Mouse (Mus musculus) hindbrain, embryonic 14.5 days (tissue): ENCODE measurements at regions not wholly inside any gene's neighbourhood (a gene's known extent, or its start where the extent isn't known, plus 50 kb on each side); places are given as distances from the start of the nearest gene placed in this dataset.

Experiments
- ATAC-seq: fragments of 200-750 bp; cut with Nextera tagmentation; 2 replicates; pipeline ENCODE4 v1.8.0; 2017; ENCODE audit warnings: moderate number of reproducible peaks, mild to moderate bottlenecking, moderate TSS enrichment, moderate library complexity; ENCODE audit not compliant: low FRiP score
- DNase-seq: peaks from one replicate; pipeline ENCODE4 v3.0.0-alpha.2; 2015; ENCODE audit warnings: low spot score
- H3K27ac ChIP-seq: fragments of 300-500 bp; sonication (generic); 2 replicates; pipeline ENCODE4 v1.5.1; 2014; ENCODE audit warnings: mild to moderate bottlenecking, moderate library complexity
- H3K27me3 ChIP-seq: fragments of 300-500 bp; sonication (generic); 2 replicates; pipeline ENCODE4 v1.6.1; 2014; ENCODE audit warnings: mild to moderate bottlenecking, low read length, mixed read lengths; ENCODE audit not compliant: control insufficient read depth, insufficient read depth
- H3K36me3 ChIP-seq: fragments of 300-500 bp; sonication (generic); replicated peaks from 2 replicates; pipeline ENCODE4 v1.6.1; 2014; ENCODE audit not compliant: control insufficient read depth, insufficient read depth
- H3K4me1 ChIP-seq: fragments of 300-500 bp; sonication (generic); replicated peaks from 2 replicates; pipeline ENCODE4 v1.6.1; 2014; ENCODE audit warnings: antibody characterized with exemption, low read length, mixed read lengths; ENCODE audit not compliant: control insufficient read depth, insufficient read depth
- H3K4me2 ChIP-seq: fragments of 300-500 bp; sonication (generic); replicated peaks from 2 replicates; pipeline ENCODE4 v1.6.1; 2014; ENCODE audit warnings: mild to moderate bottlenecking, moderate library complexity
- H3K4me3 ChIP-seq: fragments of 300-500 bp; sonication (generic); replicated peaks from 2 replicates; pipeline ENCODE4 v1.5.1; 2014; ENCODE audit warnings: mild to moderate bottlenecking, low read length
- H3K9ac ChIP-seq: fragments of 300-500 bp; sonication (generic); 2 replicates; pipeline ENCODE4 v1.6.1; 2014
- H3K9me3 ChIP-seq: fragments of 300-500 bp; sonication (generic); 2 replicates; pipeline ENCODE4 v1.6.1; 2016; ENCODE audit warnings: low read length; ENCODE audit not compliant: control insufficient read depth
- whole genome bisulfite sequencing: fragments of 180-500 bp; shearing (Covaris S2); extraction: QIAGEN DNeasy Blood & Tissue Kit; methylation state at CpG from one replicate; pipeline ENCODE4 v1.1.7; 2014; 5-methylcytosine and 5-hydroxymethylcytosine counted together

- Histone ChIP-seq H3K36me3 (no peaks in the 10 kb centered on the region), H3K4me1 (no peaks in the 10 kb centered on the region; the same call in 1 of the 2 replicates), H3K27me3 (no peaks in the 10 kb centered on the region), H3K4me2 (no peak overlapping the region), H3K9ac (no peak overlapping the region), H3K27ac (no peak overlapping the region), H3K9me3 (no peaks in the 10 kb centered on the region), H3K4me3 (no peak overlapping the region)
- no peak for ATAC-seq
- DNase-seq: peak; percentile 82
- WGBS: 13% methylated on average over 3 of the region's 3 CpGs
Measured at GRCm38 (mm10) chr7:72362690-72363089, 56.3 kb upstream of the Mctp2 start.

- no peaks in the 10 kb centered on the region for H3K27me3 ChIP-seq
- no peaks in the 10 kb centered on the region for H3K4me1 ChIP-seq
- H3K36me3 ChIP-seq: no peaks in the 10 kb centered on the region
- peak; percentile 68; the same call in 1 of the 2 replicates for ATAC-seq
- no peaks in the 10 kb centered on the region for H3K9me3 ChIP-seq
- no peak overlapping the region for H3K27ac ChIP-seq
- no peak overlapping the region for H3K9ac ChIP-seq
- DNase-seq: peak; percentile 64
- 38% methylated on average over 7 of the region's 7 CpGs for WGBS
- H3K4me3 ChIP-seq: no peak overlapping the region
- H3K4me2 ChIP-seq: no peak overlapping the region
Measured at GRCm38 (mm10) chr7:72391323-72391722, 84.9 kb upstream of the Mctp2 start.

- Histone ChIP-seq H3K9ac (no peak overlapping the region), H3K4me2 (no peak overlapping the region), H3K27me3 (no peaks in the 10 kb centered on the region), H3K9me3 (no peaks in the 10 kb centered on the region), H3K4me1 (no peaks in the 10 kb centered on the region), H3K4me3 (no peak overlapping the region), H3K27ac (no peak overlapping the region), H3K36me3 (no peaks in the 10 kb centered on the region)
- ATAC-seq (peak; percentile 48; the same call in 1 of the 2 replicates), DNase-seq (peak; percentile 88)
Measured at GRCm38 (mm10) chr7:72400056-72400455, 93.6 kb upstream of the Mctp2 start.

GRCm38 (mm10) chr7:72406131-72406530 lies 99.7 kb upstream of the Mctp2 start:
- Histone ChIP-seq H3K27ac (no peak overlapping the region), H3K4me2 (no peak overlapping the region), H3K9ac (no peak overlapping the region), H3K4me3 (no peak overlapping the region), H3K27me3 (no peaks in the 10 kb centered on the region), H3K36me3 (no peaks in the 10 kb centered on the region), H3K4me1 (no peaks in the 10 kb centered on the region), H3K9me3 (no peaks in the 10 kb centered on the region)
- WGBS: 87% methylated on average over 3 of the region's 3 CpGs
- ATAC-seq (no peak), DNase-seq (no peak)

GRCm38 (mm10) chr7:72408409-72408986 lies 102.1 kb upstream of the Mctp2 start:
- H3K36me3 ChIP-seq: no peaks in the 10 kb centered on the region
- no peak overlapping the region for H3K4me3 ChIP-seq
- ATAC-seq (no peak), DNase-seq (no peak)
- H3K4me2 ChIP-seq: no peak overlapping the region
- no peak overlapping the region for H3K27ac ChIP-seq
- WGBS: 80% methylated on average over 6 of the region's 6 CpGs
- no peaks in the 10 kb centered on the region for H3K9me3 ChIP-seq
- H3K4me1 ChIP-seq: no peaks in the 10 kb centered on the region
- H3K27me3 ChIP-seq: no peaks in the 10 kb centered on the region
- no peak overlapping the region for H3K9ac ChIP-seq

- no peaks in the 10 kb centered on the region for H3K9me3 ChIP-seq
- DNase-seq (peak; percentile 39), ATAC-seq (no peak; the same call in 1 of the 2 replicates)
- no peaks in the 10 kb centered on the region for H3K4me1 ChIP-seq
- H3K27me3 ChIP-seq: no peaks in the 10 kb centered on the region
- no peaks in the 10 kb centered on the region for H3K36me3 ChIP-seq
- H3K9ac ChIP-seq: no peak overlapping the region
- no peak overlapping the region for H3K4me2 ChIP-seq
- no peak overlapping the region for H3K4me3 ChIP-seq
- H3K27ac ChIP-seq: no peak overlapping the region
- 52% methylated on average over 2 of the region's 2 CpGs for WGBS
Measured at GRCm38 (mm10) chr7:72438552-72438951, 132.1 kb upstream of the Mctp2 start.

GRCm38 (mm10) chr7:72442001-72442400 lies 135.6 kb upstream of the Mctp2 start:
- DNase-seq (no peak), ATAC-seq (no peak)
- Histone ChIP-seq H3K9me3 (no peaks in the 10 kb centered on the region), H3K27me3 (no peaks in the 10 kb centered on the region), H3K4me2 (no peak overlapping the region), H3K4me1 (no peaks in the 10 kb centered on the region), H3K27ac (no peak overlapping the region), H3K36me3 (no peaks in the 10 kb centered on the region), H3K4me3 (no peak overlapping the region), H3K9ac (no peak overlapping the region)
- WGBS: 66% methylated on average over 5 of the region's 5 CpGs

- Histone ChIP-seq H3K36me3 (no peaks in the 10 kb centered on the region), H3K9me3 (no peaks in the 10 kb centered on the region), H3K27ac (no peak overlapping the region), H3K27me3 (no peaks in the 10 kb centered on the region), H3K4me2 (no peak overlapping the region), H3K9ac (no peak overlapping the region), H3K4me1 (no peaks in the 10 kb centered on the region), H3K4me3 (no peak overlapping the region)
- ATAC-seq (no peak), DNase-seq (no peak)
- WGBS: 89% methylated on average over 1 of the region's 1 CpGs
Measured at GRCm38 (mm10) chr7:72444016-72444415, 137.6 kb upstream of the Mctp2 start.

GRCm38 (mm10) chr7:72444792-72445191 lies 138.4 kb upstream of the Mctp2 start:
- no peak for ATAC-seq
- no peak overlapping the region for H3K9ac ChIP-seq
- 50% methylated on average over 1 of the region's 1 CpGs for WGBS

GRCm38 (mm10) chr7:72446911-72447310 lies 140.5 kb upstream of the Mctp2 start:
- H3K4me2 ChIP-seq: no peak overlapping the region
- no peak overlapping the region for H3K27ac ChIP-seq
- H3K9ac ChIP-seq: no peak overlapping the region
- WGBS: 87% methylated on average over 1 of the region's 1 CpGs
- no peaks in the 10 kb centered on the region for H3K27me3 ChIP-seq
- no peaks in the 10 kb centered on the region for H3K36me3 ChIP-seq
- H3K4me3 ChIP-seq: no peak overlapping the region
- DNase-seq (no peak), ATAC-seq (no peak)
- no peaks in the 10 kb centered on the region for H3K9me3 ChIP-seq
- no peaks in the 10 kb centered on the region for H3K4me1 ChIP-seq

More at GRCm38 (mm10) chr7:72444792-72445191, 138.4 kb upstream of the Mctp2 start:
- Histone ChIP-seq H3K4me3 (no peak overlapping the region), H3K4me1 (no peaks in the 10 kb centered on the region), H3K27me3 (no peaks in the 10 kb centered on the region), H3K4me2 (no peak overlapping the region), H3K27ac (no peak overlapping the region), H3K9me3 (no peaks in the 10 kb centered on the region), H3K36me3 (no peaks in the 10 kb centered on the region)
- no peak for DNase-seq
